Mouse (Mus musculus) embryonic fibroblast, embryonic 13.5 days (primary cell): Measurements from ENCODE around the gene Retnlg.

Experiments used
- CTCF ChIP-seq: IDR thresholded peaks from 2 replicates; pipeline ENCODE4 v1.5.1; 2011; ENCODE audit warnings: mild to moderate bottlenecking, control low read depth, low read length, moderate library complexity, borderline replicate concordance; ENCODE audit not compliant: insufficient read depth
- POLR2A ChIP-seq: IDR thresholded peaks from 2 replicates; pipeline ENCODE4 v1.6.1; 2011; ENCODE audit warnings: low read depth, mild to moderate bottlenecking, control low read depth, low read length, moderate library complexity

DNA sequence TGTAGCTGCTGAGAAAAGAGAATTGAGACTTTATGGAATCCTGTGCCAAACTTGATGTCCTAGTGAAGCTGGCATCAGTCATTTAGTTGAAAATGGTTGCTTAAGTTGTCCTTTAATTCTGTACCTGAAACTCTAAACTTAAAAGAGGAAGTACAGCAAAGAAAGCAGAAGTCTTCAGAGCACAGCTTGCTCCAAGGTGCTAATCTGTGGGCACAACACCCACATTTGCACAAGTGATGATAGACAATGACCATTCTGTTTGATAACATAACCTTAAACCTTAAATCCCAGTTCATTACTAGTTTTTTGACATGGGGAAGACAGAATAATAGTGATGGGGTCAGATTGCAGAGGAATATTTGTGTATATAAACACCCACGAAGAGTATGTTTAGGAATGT, 3.8 kb upstream of the Retnlg start:
- no peak for TF ChIP-seq CTCF
- no peak for TF ChIP-seq POLR2A
